Mouse (Mus musculus) liver, embryonic 15.5 days (tissue): ENCODE results near the gene Mms19. TPM values are rescaled to one million over a fixed set of nuclear protein-coding genes. Genes with fewer than 3 reads are reported as not detected.

Experiments used
- ATAC-seq: fragments of 200-750 bp; cut with Nextera tagmentation; 2 replicates; pipeline ENCODE4 v1.8.0; 2017; ENCODE audit warnings: moderate number of reproducible peaks, mild to moderate bottlenecking, moderate library complexity; ENCODE audit not compliant: insufficient read depth
- H3K27ac ChIP-seq: fragments of 300-500 bp; sonication (generic); replicated peaks from 2 replicates; pipeline ENCODE4 v1.5.1; 2015; ENCODE audit warnings: mild to moderate bottlenecking, inconsistent platforms
- H3K27me3 ChIP-seq: fragments of 300-500 bp; sonication (generic); 2 replicates; pipeline ENCODE4 v1.6.1; 2015; ENCODE audit warnings: mild to moderate bottlenecking, inconsistent platforms
- H3K36me3 ChIP-seq: fragments of 300-500 bp; sonication (generic); replicated peaks from 2 replicates; pipeline ENCODE4 v1.6.1; 2015; ENCODE audit warnings: moderate library complexity, mild to moderate bottlenecking, inconsistent platforms
- H3K4me1 ChIP-seq: fragments of 300-500 bp; sonication (generic); replicated peaks from 2 replicates; pipeline ENCODE4 v1.6.1; 2015; ENCODE audit warnings: inconsistent platforms
- H3K4me2 ChIP-seq: fragments of 300-500 bp; sonication (generic); 2 replicates; pipeline ENCODE4 v1.6.1; 2015; ENCODE audit warnings: moderate library complexity, mild to moderate bottlenecking, inconsistent platforms
- H3K4me3 ChIP-seq: fragments of 300-500 bp; sonication (generic); replicated peaks from 2 replicates; pipeline ENCODE4 v1.5.1; 2015; ENCODE audit warnings: mild to moderate bottlenecking, inconsistent platforms
- H3K9ac ChIP-seq: fragments of 300-500 bp; sonication (generic); 2 replicates; pipeline ENCODE4 v1.6.1; 2015; ENCODE audit warnings: moderate library complexity, mild to moderate bottlenecking, inconsistent platforms
- H3K9me3 ChIP-seq: fragments of 300-500 bp; sonication (generic); replicated peaks from 2 replicates; pipeline ENCODE4 v1.6.1; 2016; ENCODE audit warnings: inconsistent platforms
- WGBS: fragments of 180-500 bp; shearing (Covaris S2); methylation state at CpG from one replicate; pipeline ENCODE4 v1.1.7; 2015; ENCODE audit warnings: mixed read lengths; ENCODE audit not compliant: insufficient replicate concordance; 5-methylcytosine and 5-hydroxymethylcytosine counted together
- polyA plus RNA-seq: library from polyadenylated mRNA; unstranded; fragments of >200 nt; fragmentation: Nextera tagmentation; extraction: Ambion mirVana; gene quantifications from 2 replicates; pipeline ENCODE4 v1.2.1, GENCODE M21; 2015

Mms19 gene
- polyA plus RNA-seq, 1 experiment from 2014 or later: 10.1 TPM

- 76% methylated on average over 10 of the region's 10 CpGs for WGBS
- no peaks in the 10 kb centered on the region for H3K27me3 ChIP-seq
- ATAC-seq: no peak
Measured at GRCm38 (mm10) chr19:41997090-41997489, 16.1 kb upstream of the Mms19 start.

GRCm38 (mm10) chr19:41995483-41995882 is 14.5 kb upstream of the Mms19 start:
- no peak for ATAC-seq
- H3K27me3 ChIP-seq: no peaks in the 10 kb centered on the region
- no peaks in the 10 kb centered on the region for H3K9me3 ChIP-seq
- H3K4me1 ChIP-seq: peaks cover 22% of the 10 kb centered on the region
- H3K4me2 ChIP-seq: no peak overlapping the region
- H3K4me3 ChIP-seq: no peak overlapping the region
- no peak overlapping the region for H3K27ac ChIP-seq
- 72% methylated on average over 1 of the region's 1 CpGs for WGBS
- no peaks in the 10 kb centered on the region for H3K36me3 ChIP-seq
- H3K9ac ChIP-seq: no peak overlapping the region

More at GRCm38 (mm10) chr19:41997090-41997489, 16.1 kb upstream of the Mms19 start:
- Histone ChIP-seq H3K4me1 (peaks cover 32% of the 10 kb centered on the region), H3K27ac (no peak overlapping the region), H3K4me3 (no peak overlapping the region), H3K9me3 (no peaks in the 10 kb centered on the region), H3K9ac (no peak overlapping the region), H3K36me3 (no peaks in the 10 kb centered on the region), H3K4me2 (no peak overlapping the region)

- no peak overlapping the region for H3K9ac ChIP-seq
- H3K27ac ChIP-seq: no peak overlapping the region
- H3K36me3 ChIP-seq: no peaks in the 10 kb centered on the region
- WGBS: 80% methylated on average over 7 of the region's 7 CpGs
- no peaks in the 10 kb centered on the region for H3K9me3 ChIP-seq
- H3K27me3 ChIP-seq: no peaks in the 10 kb centered on the region
- H3K4me2 ChIP-seq: no peak overlapping the region
- peaks cover 17% of the 10 kb centered on the region for H3K4me1 ChIP-seq
- ATAC-seq: no peak
- H3K4me3 ChIP-seq: no peak overlapping the region
Measured at GRCm38 (mm10) chr19:41994023-41994422, 13.1 kb upstream of the Mms19 start.

- H3K4me2 ChIP-seq: no peak overlapping the region
- WGBS: 85% methylated on average over 6 of the region's 6 CpGs
Measured at GRCm38 (mm10) chr19:41993484-41993883, 12.5 kb upstream of the Mms19 start.

GRCm38 (mm10) chr19:41992971-41993370 is 12.0 kb upstream of the Mms19 start:
- no peak overlapping the region for H3K4me3 ChIP-seq
- WGBS: 68% methylated on average over 2 of the region's 2 CpGs
- H3K4me1 ChIP-seq: peaks cover 14% of the 10 kb centered on the region
- H3K27me3 ChIP-seq: no peaks in the 10 kb centered on the region
- H3K9ac ChIP-seq: no peak overlapping the region
- no peak for ATAC-seq
- no peaks in the 10 kb centered on the region for H3K9me3 ChIP-seq
- H3K36me3 ChIP-seq: no peaks in the 10 kb centered on the region
- no peak overlapping the region for H3K27ac ChIP-seq
- H3K4me2 ChIP-seq: no peak overlapping the region

More at GRCm38 (mm10) chr19:41993484-41993883, 12.5 kb upstream of the Mms19 start:
- Histone ChIP-seq H3K4me1 (peaks cover 14% of the 10 kb centered on the region), H3K9ac (no peak overlapping the region), H3K36me3 (no peaks in the 10 kb centered on the region), H3K27me3 (no peaks in the 10 kb centered on the region), H3K27ac (no peak overlapping the region), H3K9me3 (no peaks in the 10 kb centered on the region), H3K4me3 (no peak overlapping the region)
- ATAC-seq: no peak

- 37% methylated on average over 6 of the region's 6 CpGs for WGBS
- no peak overlapping the region for H3K4me2 ChIP-seq
- H3K4me1 ChIP-seq: peaks cover 14% of the 10 kb centered on the region
- ATAC-seq: no peak
- no peak overlapping the region for H3K9ac ChIP-seq
- no peak overlapping the region for H3K27ac ChIP-seq
- no peaks in the 10 kb centered on the region for H3K27me3 ChIP-seq
- no peak overlapping the region for H3K4me3 ChIP-seq
- no peaks in the 10 kb centered on the region for H3K36me3 ChIP-seq
- H3K9me3 ChIP-seq: no peaks in the 10 kb centered on the region
Measured at GRCm38 (mm10) chr19:41991926-41992477, 11.0 kb upstream of the Mms19 start.

- Histone ChIP-seq H3K9ac (no peak overlapping the region), H3K4me3 (no peak overlapping the region), H3K9me3 (no peaks in the 10 kb centered on the region), H3K4me1 (peaks cover 14% of the 10 kb centered on the region), H3K36me3 (no peaks in the 10 kb centered on the region), H3K4me2 (no peak overlapping the region), H3K27ac (no peak overlapping the region), H3K27me3 (0 out of 2 replicates have a peak, but pooled peaks cover 5% of the 10 kb centered on the region)
- 43% methylated on average over 6 of the region's 6 CpGs for WGBS
- no peak for ATAC-seq
Measured at GRCm38 (mm10) chr19:41989810-41990209, 8.9 kb upstream of the Mms19 start.

- no peak overlapping the region for H3K9ac ChIP-seq
- no peak overlapping the region for H3K27ac ChIP-seq
- 75% methylated on average over 4 of the region's 4 CpGs for WGBS
- H3K36me3 ChIP-seq: no peaks in the 10 kb centered on the region
- no peak for ATAC-seq
- H3K4me1 ChIP-seq: peaks cover 20% of the 10 kb centered on the region
- no peak overlapping the region for H3K4me3 ChIP-seq
- no peaks in the 10 kb centered on the region for H3K9me3 ChIP-seq
- no peak overlapping the region for H3K4me2 ChIP-seq
- peaks cover 31% of the 10 kb centered on the region for H3K27me3 ChIP-seq
Measured at GRCm38 (mm10) chr19:41987206-41987605, 6.2 kb upstream of the Mms19 start.

- H3K4me3 ChIP-seq: no peak overlapping the region
- no peaks in the 10 kb centered on the region for H3K9me3 ChIP-seq
- no peak overlapping the region for H3K4me2 ChIP-seq
- 68% methylated on average over 5 of the region's 5 CpGs for WGBS
- H3K36me3 ChIP-seq: no peaks in the 10 kb centered on the region
- no peak overlapping the region for H3K27ac ChIP-seq
- peaks cover 28% of the 10 kb centered on the region for H3K4me1 ChIP-seq
- no peak for ATAC-seq
- H3K27me3 ChIP-seq: peaks cover 40% of the 10 kb centered on the region
- no peak overlapping the region for H3K9ac ChIP-seq
Measured at GRCm38 (mm10) chr19:41985994-41986393, 5.0 kb upstream of the Mms19 start.

- peak overlapping the region; percentile 69 for H3K9ac ChIP-seq
- H3K36me3 ChIP-seq: no peaks in the 10 kb centered on the region
- WGBS: 9% methylated on average over 4 of the region's 4 CpGs
- peak overlapping the region; percentile 94 for H3K4me3 ChIP-seq
- no peak for ATAC-seq
- H3K4me2 ChIP-seq: peak overlapping the region; percentile 97
- peaks cover 40% of the 10 kb centered on the region for H3K27me3 ChIP-seq
- peaks cover 42% of the 10 kb centered on the region for H3K4me1 ChIP-seq
- 0 out of 2 replicates have a peak overlapping the region, but pooled peaks have one; percentile 72 for H3K27ac ChIP-seq
- no peaks in the 10 kb centered on the region for H3K9me3 ChIP-seq
Measured at GRCm38 (mm10) chr19:41982791-41983150, 1.8 kb upstream of the Mms19 start.

- H3K4me2 ChIP-seq: peak overlapping the region; percentile 97
- no peak for ATAC-seq
- H3K4me1 ChIP-seq: peaks cover 42% of the 10 kb centered on the region
- under 1% methylated on average over 74 of the region's 74 CpGs for WGBS
- H3K36me3 ChIP-seq: no peaks in the 10 kb centered on the region; the same call in 1 of the 2 replicates
- H3K9me3 ChIP-seq: no peaks in the 10 kb centered on the region
- H3K27me3 ChIP-seq: peaks cover 40% of the 10 kb centered on the region
- peak overlapping the region; percentile 72 for H3K27ac ChIP-seq
- peak overlapping the region; percentile 69 for H3K9ac ChIP-seq
- peak overlapping the region; percentile 94 for H3K4me3 ChIP-seq
Measured at GRCm38 (mm10) chr19:41981931-41982790, 1.2 kb upstream of the Mms19 start.
